Mouse (Mus musculus) erythroblast, embryonic 14.5 days (primary cell): ENCODE data around the gene Acsm3.

ENCODE experiments used
- GATA1 ChIP-seq: IDR thresholded peaks from 2 replicates; pipeline ENCODE4 v1.6.1; 2012; ENCODE audit warnings: low read length, inconsistent platforms, mixed read lengths
- TAL1 ChIP-seq: IDR thresholded peaks from 3 replicates; pipeline ENCODE4 v1.6.1; 2012; ENCODE audit warnings: low read length, inconsistent platforms, mixed read lengths

DNA sequence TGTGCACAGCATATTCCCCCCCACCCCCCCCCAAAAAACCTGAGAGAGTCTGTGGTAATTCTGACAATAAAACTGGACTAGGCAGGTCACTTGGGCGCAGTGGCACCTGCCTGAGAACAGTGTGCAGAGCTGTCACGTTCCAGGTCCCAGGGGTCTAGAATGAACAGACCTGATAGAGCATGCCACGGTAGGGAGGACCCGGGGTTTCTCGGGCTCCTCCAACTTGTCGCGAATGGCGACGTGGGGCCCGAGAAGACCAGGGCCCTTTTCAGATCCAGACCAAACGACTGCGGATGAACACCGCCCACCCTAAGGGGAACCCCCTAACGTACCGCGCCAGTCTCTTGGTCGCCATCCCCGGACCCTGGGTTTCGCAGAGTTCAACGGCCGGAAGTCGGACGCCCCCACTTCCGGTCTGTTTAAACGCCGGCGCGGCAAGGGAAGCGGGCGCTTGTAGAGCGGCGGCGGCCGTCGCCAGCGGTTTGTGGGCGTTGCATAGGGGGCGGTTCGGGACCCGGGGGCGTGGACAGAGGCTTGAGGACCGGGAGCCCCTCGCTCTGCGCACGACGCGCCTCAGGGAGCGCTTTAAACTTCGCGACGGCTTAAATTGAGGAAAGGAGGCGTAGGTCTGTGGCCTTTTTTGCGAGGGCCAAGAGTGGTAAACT is 33.0 kb downstream of the Acsm3 start, which contains the start of the genes Rexo5 and Eri2:
- TF ChIP-seq TAL1 (no peak), GATA1 (no peak)
